Mouse (Mus musculus): ENCODE measurements around the gene Nme8.

DNA sequence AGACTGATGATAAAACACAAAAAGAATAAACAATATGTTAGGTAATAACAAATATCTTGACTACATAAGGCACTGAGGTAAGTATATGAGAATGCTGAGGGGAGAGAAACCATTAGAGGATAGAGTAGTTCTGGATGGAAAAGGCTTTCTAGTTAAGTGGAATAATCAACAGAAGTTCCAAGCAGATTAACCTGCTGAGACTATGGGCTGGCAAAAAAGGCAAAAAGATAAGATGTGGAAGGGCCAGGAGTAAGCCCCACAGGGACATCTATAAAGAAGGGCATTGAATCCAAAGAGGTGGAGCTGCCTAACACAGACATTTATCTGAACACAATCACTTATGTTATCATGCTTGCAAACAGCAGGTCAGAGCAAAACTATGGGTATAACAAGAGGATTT, 89.5 kb downstream of the Nme8 start:
- TF ChIP-seq CTCF (IDR thresholded peaks at IDR 0.05; ENCODE audit: borderline replicate concordance, insufficient read depth, low read depth, low read length): no peak
- TF ChIP-seq POLR2A (IDR thresholded peaks at IDR 0.05; ENCODE audit: borderline replicate concordance, insufficient read depth, low read length): no peak

Data from cerebellum, adult 2 months (tissue).